In the genomic region with DNA sequence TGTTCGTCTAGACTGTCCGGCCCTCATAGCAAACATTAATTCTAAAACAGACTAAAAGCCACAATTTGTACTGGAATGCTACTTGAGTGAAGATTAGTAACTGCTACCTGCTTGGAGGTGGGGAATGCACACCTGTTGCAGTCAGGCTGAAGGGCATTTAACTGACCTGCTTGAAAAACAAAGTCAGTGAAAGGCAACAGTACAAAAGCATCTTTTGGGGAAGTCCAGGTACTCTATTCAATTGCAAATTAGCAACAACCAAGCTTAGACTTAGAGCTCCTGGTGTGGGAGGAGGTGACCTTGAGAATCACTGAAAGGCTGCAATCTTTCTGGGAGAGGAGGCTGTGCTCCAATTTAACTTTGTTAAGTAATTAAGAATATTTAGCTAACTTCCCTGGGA, we compare ENCODE assay signal across 21 mouse cellular contexts.
"Had no signal": no experiment of that assay in that cellular context is flagged by ENCODE, and none has a peak within 500 bp of the region (broad histone marks: within the 10 kb centered on the region; RNA-seq: fewer than 3 reads in every experiment).

No protein-coding gene starts in this region.

- H3K27ac ChIP-seq: heart, adult 2 months; hindbrain, embryonic 10.5 days; hindbrain, embryonic 13.5 days; hindbrain, embryonic 15.5 days; hindbrain, postnatal 0 days; kidney, embryonic 15.5 days; kidney, postnatal 0 days; limb, embryonic 13.5 days; limb, embryonic 15.5 days; liver, embryonic 12.5 days; liver, embryonic 14.5 days had no signal

- ATAC-seq: hindbrain, postnatal 0 days; intestine, embryonic 16.5 days; liver, embryonic 12.5 days had no signal

- H3K9ac ChIP-seq: hindbrain, embryonic 13.5 days; hindbrain, embryonic 15.5 days; kidney, embryonic 15.5 days; limb, embryonic 13.5 days; limb, embryonic 15.5 days; liver, embryonic 12.5 days; liver, embryonic 14.5 days had no signal

- H3K27me3 ChIP-seq: hindbrain, embryonic 13.5 days; hindbrain, embryonic 15.5 days; kidney, embryonic 15.5 days; limb, embryonic 13.5 days; limb, embryonic 15.5 days; liver, embryonic 12.5 days had no signal

- H3K4me3 ChIP-seq: heart, adult 2 months; hindbrain, embryonic 10.5 days; hindbrain, embryonic 13.5 days; hindbrain, embryonic 15.5 days; kidney, embryonic 15.5 days; limb, embryonic 13.5 days; limb, embryonic 15.5 days; liver, embryonic 12.5 days had no signal

- DNase-seq: gastrocnemius, postnatal 25 days; heart, adult 2 months; heart, postnatal 10 days; heart, postnatal 4 days; kidney, adult 11 months; kidney, postnatal 14 days; kidney, postnatal 36 days; layer of hippocampus, adult 9-11 months; left cerebral cortex, postnatal 4 days had no signal

- H3K4me2 ChIP-seq: heart, embryonic 11.5 days; hindbrain, embryonic 13.5 days; hindbrain, embryonic 15.5 days; kidney, embryonic 15.5 days; limb, embryonic 13.5 days; limb, embryonic 15.5 days; liver, embryonic 12.5 days had no signal

- H3K9me3 ChIP-seq: limb, embryonic 13.5 days; limb, embryonic 15.5 days; liver, embryonic 12.5 days had no signal

- H3K4me1 ChIP-seq: hindbrain, embryonic 10.5 days; hindbrain, embryonic 13.5 days; hindbrain, embryonic 15.5 days; kidney, embryonic 15.5 days; limb, embryonic 13.5 days; limb, embryonic 15.5 days; liver, embryonic 12.5 days had no signal
